Mouse (Mus musculus): Measurements from ENCODE around the gene Gria3.
A peak's percentile ranks its signal among the peaks of the same experiment; 100 is the strongest.

The Gria3 gene

DNA sequence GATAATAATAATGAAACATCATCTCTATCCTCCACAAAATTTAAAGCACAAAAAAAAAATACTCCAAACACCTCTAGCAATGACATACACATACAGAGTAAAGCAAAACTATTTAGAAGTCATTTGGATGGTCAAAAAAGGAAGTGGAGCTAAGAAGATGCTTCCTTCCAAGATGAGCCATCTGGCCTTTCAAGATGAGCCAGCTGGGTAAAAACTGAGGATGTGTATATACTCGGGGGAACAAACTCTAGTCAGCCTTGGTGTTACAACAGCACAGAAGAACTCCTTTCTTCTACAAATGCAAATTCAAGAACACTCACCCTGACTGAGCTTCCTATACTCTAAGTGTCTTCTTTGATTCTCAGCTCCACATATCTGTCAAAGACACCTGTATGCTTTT is 172.4 kb downstream of the Gria3 start:
- no peak for DNase-seq (ENCODE audit: low read depth, low spot score)

DNA sequence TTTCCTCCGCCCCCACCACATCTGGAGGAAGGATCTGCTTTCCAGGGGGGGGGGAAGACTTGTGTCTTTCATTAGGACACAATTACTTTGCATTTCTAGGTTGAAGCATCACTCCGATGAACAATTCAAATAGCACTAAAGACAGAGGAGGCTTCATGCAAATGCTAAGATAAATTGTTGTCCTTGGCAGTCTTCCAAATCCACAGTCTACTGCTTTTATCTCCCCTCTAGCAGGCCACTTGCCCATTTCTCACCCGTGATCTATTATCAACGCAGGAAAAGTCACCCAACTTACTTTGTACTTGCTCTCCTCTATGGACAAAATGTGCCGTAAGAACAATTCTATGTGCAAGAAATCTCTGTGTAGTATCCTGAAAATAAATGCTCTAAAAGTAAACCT is 178.1 kb downstream of the Gria3 start:
- no peak for DNase-seq (ENCODE audit: low read depth, low spot score)

- no peak for DNase-seq (ENCODE audit: low read depth, low spot score)
Measured at GRCm38 (mm10) chrX:41587692-41588091, 187.0 kb downstream of the Gria3 start.

GRCm38 (mm10) chrX:41607181-41607580 is 206.5 kb downstream of the Gria3 start:
- DNase-seq (ENCODE audit: low read depth, low spot score): no peak

DNA sequence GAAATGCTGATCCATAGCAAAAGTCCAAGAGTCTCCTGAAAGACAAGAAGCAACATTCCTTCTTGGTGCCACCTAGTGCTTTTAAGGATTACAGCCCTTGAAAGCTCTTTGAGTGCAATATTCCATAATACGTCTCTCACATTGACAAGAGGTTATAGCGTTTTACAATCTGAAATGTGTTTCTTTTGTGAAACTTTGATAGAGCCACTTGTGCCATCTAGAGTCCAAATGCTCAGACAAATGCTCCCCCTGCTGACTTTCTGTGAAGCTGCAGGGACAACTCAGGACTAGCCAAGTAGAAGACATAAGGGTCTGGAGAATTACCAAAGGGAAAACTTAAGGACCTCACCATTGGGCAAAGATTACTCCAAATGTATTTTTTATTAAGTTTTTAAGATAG is 214.3 kb downstream of the Gria3 start:
- peak; percentile 21 for DNase-seq (ENCODE audit: low read depth, low spot score)

DNA sequence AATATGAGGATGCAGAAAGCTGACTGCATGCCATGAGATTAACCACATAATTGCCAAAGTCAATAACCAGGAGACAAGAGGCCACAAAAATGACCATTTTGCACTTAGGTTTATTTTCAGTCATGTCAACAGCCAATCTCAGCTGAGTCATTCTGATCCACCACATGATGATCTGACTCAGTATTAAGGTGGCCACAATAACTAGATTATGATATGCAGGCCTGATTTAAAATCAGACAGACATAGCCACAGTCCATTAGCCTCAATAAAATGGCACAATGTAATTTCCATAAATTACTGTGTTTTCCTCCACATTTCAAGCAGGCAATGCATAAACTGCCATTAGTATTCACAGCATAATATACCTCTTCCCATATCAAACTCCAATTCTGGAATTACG is 216.3 kb downstream of the Gria3 start:
- no peak for DNase-seq (ENCODE audit: low read depth, low spot score)

GRCm38 (mm10) chrX:41618396-41618795 is 217.7 kb downstream of the Gria3 start:
- DNase-seq (ENCODE audit: low read depth, low spot score): no peak

DNA sequence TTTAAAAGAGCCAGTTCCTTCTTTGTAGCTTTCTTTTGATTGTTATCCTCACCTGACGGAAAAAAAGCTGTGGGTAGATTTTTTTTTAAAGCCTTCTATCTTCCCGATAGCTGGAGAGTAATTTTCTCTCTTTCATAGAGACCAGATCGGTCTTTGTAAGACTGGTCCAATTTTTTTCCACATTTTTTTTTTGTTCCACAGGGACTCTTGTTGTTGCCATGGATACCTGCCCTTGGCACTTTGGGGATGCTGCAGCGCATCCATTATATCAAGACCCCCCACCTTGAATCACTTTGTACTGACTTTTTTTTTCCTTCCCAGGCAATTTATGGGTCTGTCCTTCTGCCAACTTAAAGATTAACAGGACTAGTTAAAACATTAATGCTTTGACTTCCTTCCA is 232.9 kb downstream of the Gria3 start:
- no peak for DNase-seq (ENCODE audit: low read depth, low spot score)

- DNase-seq (ENCODE audit: low read depth, low spot score): no peak
Measured at GRCm38 (mm10) chrX:41644954-41645353, 244.3 kb downstream of the Gria3 start.

- peak; percentile 67 for DNase-seq (ENCODE audit: low read depth, low spot score)
Measured at GRCm38 (mm10) chrX:41657791-41658190, 257.1 kb downstream of the Gria3 start.

DNA sequence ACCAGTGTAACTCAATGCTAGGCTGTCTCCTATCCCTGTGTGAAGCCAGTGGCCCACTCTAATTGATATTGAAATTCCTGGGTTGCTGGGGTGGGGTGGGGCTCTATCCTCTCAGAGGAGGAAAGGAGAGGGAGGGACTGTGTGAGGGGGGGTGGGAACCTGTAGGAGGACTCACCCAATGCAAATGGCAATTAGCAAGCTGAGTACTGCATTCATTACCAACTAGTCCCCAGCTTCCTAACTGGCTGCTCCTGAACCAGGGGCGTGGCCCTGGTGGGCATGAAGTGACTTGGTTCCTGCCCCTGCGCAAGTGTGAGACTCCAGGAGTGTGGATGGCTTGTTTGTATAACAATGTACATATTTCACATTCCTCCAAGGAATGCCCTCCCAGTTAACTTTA is 288.2 kb downstream of the Gria3 start:
- peak; percentile 95 for DNase-seq (ENCODE audit: low read depth, low spot score)

DNA sequence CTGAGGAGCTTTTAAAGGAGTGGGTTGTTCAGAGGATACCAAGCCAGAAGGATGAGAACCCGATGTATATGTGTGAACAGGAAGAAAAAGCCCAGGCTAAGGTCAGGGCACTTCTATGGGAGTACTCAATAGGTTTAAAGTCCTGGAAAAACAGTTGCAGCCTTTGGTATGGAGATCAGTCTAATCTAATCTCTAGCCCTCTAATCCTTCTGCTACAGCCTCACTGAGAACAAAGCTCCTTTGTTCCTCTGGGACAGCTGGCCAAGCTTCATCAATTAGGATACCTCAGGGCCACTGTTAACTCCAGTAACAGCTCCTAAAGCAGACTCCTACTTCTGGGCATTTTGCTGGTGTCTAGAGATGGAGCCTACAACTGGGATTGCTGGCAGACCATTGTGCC is 291.4 kb downstream of the Gria3 start:
- DNase-seq (ENCODE audit: low read depth, low spot score): peak; percentile 47
